ENCODE assay signal across 19 mouse cellular contexts in the genomic region with DNA sequence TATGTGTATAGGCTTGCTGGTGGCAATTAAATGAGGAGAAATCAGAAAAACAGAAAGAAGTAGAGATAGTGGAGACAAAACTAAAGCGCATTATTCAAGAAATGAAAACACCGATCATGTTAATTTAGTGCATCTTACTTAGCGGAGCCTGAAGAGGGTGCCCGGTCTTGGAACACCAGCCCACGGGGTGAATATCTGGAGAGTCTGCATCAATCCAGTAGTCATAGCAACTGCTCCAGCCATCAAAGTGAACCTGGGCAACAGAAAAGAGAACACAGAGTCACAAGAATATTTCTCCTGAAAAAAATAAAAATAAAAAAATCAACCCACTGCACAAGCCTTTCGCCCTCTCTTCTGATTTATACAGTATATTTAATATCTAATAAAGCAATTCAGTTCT.
DNase-seq lines count a peak whose midpoint lies in the region; ATAC-seq and TF ChIP-seq lines count a peak whose summit lies in the region.
"Had no signal": no experiment of that assay in that cellular context is flagged by ENCODE, and none has a peak within 500 bp of the region (broad histone marks: within the 10 kb centered on the region; RNA-seq: fewer than 3 reads in every experiment).

No protein-coding gene starts in this region.

- no peaks in the 10 kb centered on the region for H3K4me1 ChIP-seq in midbrain, embryonic 14.5 days (ENCODE audit: control insufficient read depth, insufficient read depth, low read length)
- H3K4me1 ChIP-seq in midbrain, embryonic 10.5 days: no peaks in the 10 kb centered on the region
- H3K4me1 ChIP-seq in midbrain, embryonic 16.5 days (ENCODE audit: control insufficient read depth, insufficient read depth, low read length): no peaks in the 10 kb centered on the region
- H3K4me1 ChIP-seq in midbrain, embryonic 11.5 days (ENCODE audit: control insufficient read depth, insufficient read depth, low read length): no peaks in the 10 kb centered on the region
- H3K4me1 ChIP-seq in midbrain, postnatal 0 days (ENCODE audit: insufficient read depth, low read length): no peaks in the 10 kb centered on the region
- H3K4me1 ChIP-seq: embryonic facial prominence, embryonic 10.5 days; embryonic facial prominence, embryonic 12.5 days; forebrain, embryonic 12.5 days; forebrain, embryonic 15.5 days had no signal

- H3K9ac ChIP-seq in midbrain, embryonic 14.5 days (replicated peaks; ENCODE audit: low read length): no peak overlapping the region
- H3K9ac ChIP-seq in midbrain, embryonic 16.5 days (ENCODE audit: low read depth, low read length): no peak overlapping the region
- H3K9ac ChIP-seq in midbrain, embryonic 11.5 days (ENCODE audit: low read length): no peak overlapping the region
- H3K9ac ChIP-seq in midbrain, postnatal 0 days (replicated peaks; ENCODE audit: low read length, poor library complexity, severe bottlenecking): no peak overlapping the region
- H3K9ac ChIP-seq: embryonic facial prominence, embryonic 12.5 days; forebrain, embryonic 12.5 days; forebrain, embryonic 15.5 days; forebrain, postnatal 0 days had no signal

- peaks cover 35% of the 10 kb centered on the region for H3K36me3 ChIP-seq in midbrain, embryonic 14.5 days (ENCODE audit: control insufficient read depth, insufficient read depth, low read length)
- H3K36me3 ChIP-seq in midbrain, embryonic 10.5 days: peaks cover 82% of the 10 kb centered on the region
- peaks cover 11% of the 10 kb centered on the region for H3K36me3 ChIP-seq in midbrain, embryonic 16.5 days (ENCODE audit: control insufficient read depth, insufficient read depth, low read length)
- peaks cover 5% of the 10 kb centered on the region; the same call in 1 of the 2 replicates for H3K36me3 ChIP-seq in midbrain, embryonic 11.5 days (ENCODE audit: control insufficient read depth, insufficient read depth, low read length)
- peaks cover 6% of the 10 kb centered on the region for H3K36me3 ChIP-seq in midbrain, postnatal 0 days (ENCODE audit: insufficient read depth, low read length)

- no peaks in the 10 kb centered on the region for H3K9me3 ChIP-seq in midbrain, embryonic 14.5 days (ENCODE audit: control insufficient read depth, low read length)
- no peaks in the 10 kb centered on the region for H3K9me3 ChIP-seq in midbrain, embryonic 10.5 days (replicated peaks)
- H3K9me3 ChIP-seq in midbrain, embryonic 16.5 days (replicated peaks; ENCODE audit: control insufficient read depth, low read length, poor library complexity, severe bottlenecking): no peaks in the 10 kb centered on the region
- no peaks in the 10 kb centered on the region for H3K9me3 ChIP-seq in midbrain, embryonic 11.5 days (ENCODE audit: control insufficient read depth, low read length)
- H3K9me3 ChIP-seq in midbrain, postnatal 0 days (ENCODE audit: low read length): no peaks in the 10 kb centered on the region
- H3K9me3 ChIP-seq: embryonic facial prominence, embryonic 10.5 days; embryonic facial prominence, embryonic 12.5 days; forebrain, embryonic 12.5 days; forebrain, embryonic 15.5 days had no signal

- H3K27me3 ChIP-seq in midbrain, embryonic 14.5 days (ENCODE audit: control insufficient read depth, insufficient read depth, low read length): no peaks in the 10 kb centered on the region
- H3K27me3 ChIP-seq in midbrain, embryonic 10.5 days (ENCODE audit: low read depth, poor library complexity, severe bottlenecking): no peaks in the 10 kb centered on the region
- H3K27me3 ChIP-seq in midbrain, embryonic 16.5 days (ENCODE audit: control insufficient read depth, insufficient read depth, low read depth, low read length): no peaks in the 10 kb centered on the region
- H3K27me3 ChIP-seq in midbrain, embryonic 11.5 days (ENCODE audit: control insufficient read depth, insufficient read depth, low read length): no peaks in the 10 kb centered on the region
- H3K27me3 ChIP-seq in midbrain, postnatal 0 days (ENCODE audit: insufficient read depth, low read length): no peaks in the 10 kb centered on the region
- H3K27me3 ChIP-seq: embryonic facial prominence, embryonic 12.5 days; forebrain, embryonic 12.5 days; forebrain, embryonic 15.5 days had no signal

- WGBS in midbrain, embryonic 14.5 days: 84% methylated on average over 6 of the region's 6 CpGs
- 95% methylated on average over 6 of the region's 6 CpGs for WGBS in midbrain, embryonic 10.5 days
- 85% methylated on average over 6 of the region's 6 CpGs for WGBS in midbrain, embryonic 16.5 days
- 88% methylated on average over 6 of the region's 6 CpGs for WGBS in midbrain, embryonic 11.5 days
- WGBS in midbrain, postnatal 0 days: 75% methylated on average over 6 of the region's 6 CpGs

- ATAC-seq in midbrain, embryonic 14.5 days (ENCODE audit: low FRiP score, low TSS enrichment): no peak
- peak; percentile 71; the same call in 1 of the 2 replicates for ATAC-seq in midbrain, embryonic 16.5 days
- no peak for ATAC-seq in midbrain, embryonic 11.5 days (ENCODE audit: low FRiP score)
- peak; percentile 62; the same call in 1 of the 2 replicates for ATAC-seq in midbrain, postnatal 0 days (ENCODE audit: low FRiP score)
- ATAC-seq: forebrain, embryonic 15.5 days; forebrain, postnatal 0 days had no signal

- DNase-seq in midbrain, embryonic 14.5 days: peak; percentile 27
- DNase-seq in midbrain, embryonic 10.5 days (ENCODE audit: low spot score): no peak
- no peak for DNase-seq in midbrain, embryonic 11.5 days (ENCODE audit: low spot score, missing footprints)
- no peak for DNase-seq in midbrain, postnatal 0 days (ENCODE audit: low spot score)
- DNase-seq in thymus, postnatal 14 days: no peak
- DNase-seq: adrenal gland, adult 2 months; adrenal gland, postnatal 10 days; adrenal gland, postnatal 25 days; cerebellum, adult 11-12 months; cerebellum, adult 2 months; cerebellum, adult 9-10 months; cerebellum, postnatal 10 days; cerebellum, postnatal 25 days; forebrain, postnatal 0 days had no signal

- no peak for TF ChIP-seq CTCF in midbrain, postnatal 0 days (IDR thresholded peaks at IDR 0.05)

- H3K4me2 ChIP-seq in midbrain, embryonic 14.5 days (ENCODE audit: low read length): no peak overlapping the region
- H3K4me2 ChIP-seq in midbrain, embryonic 16.5 days (ENCODE audit: low read length): no peak overlapping the region
- no peak overlapping the region for H3K4me2 ChIP-seq in midbrain, embryonic 11.5 days
- H3K4me2 ChIP-seq in midbrain, postnatal 0 days (ENCODE audit: low read depth, low read length, poor library complexity, severe bottlenecking): no peak overlapping the region
- H3K4me2 ChIP-seq: embryonic facial prominence, embryonic 12.5 days; forebrain, embryonic 12.5 days; forebrain, embryonic 15.5 days had no signal

- no peak overlapping the region for H3K27ac ChIP-seq in midbrain, embryonic 14.5 days (replicated peaks; ENCODE audit: low read depth, low read length)
- no peak overlapping the region for H3K27ac ChIP-seq in midbrain, embryonic 10.5 days (replicated peaks)
- H3K27ac ChIP-seq in midbrain, embryonic 16.5 days (ENCODE audit: low read length): no peak overlapping the region
- H3K27ac ChIP-seq in midbrain, embryonic 11.5 days (ENCODE audit: low read depth, low read length): no peak overlapping the region
- no peak overlapping the region for H3K27ac ChIP-seq in midbrain, postnatal 0 days (ENCODE audit: low read depth, low read length)
- H3K27ac ChIP-seq: embryonic facial prominence, embryonic 10.5 days; embryonic facial prominence, embryonic 12.5 days; forebrain, embryonic 12.5 days; forebrain, embryonic 15.5 days had no signal

- no peak overlapping the region for H3K4me3 ChIP-seq in midbrain, embryonic 14.5 days (replicated peaks; ENCODE audit: low read depth, low read length)
- H3K4me3 ChIP-seq in midbrain, embryonic 10.5 days: no peak overlapping the region
- no peak overlapping the region for H3K4me3 ChIP-seq in midbrain, embryonic 16.5 days (ENCODE audit: low read depth, low read length)
- no peak overlapping the region for H3K4me3 ChIP-seq in midbrain, embryonic 11.5 days (ENCODE audit: low read depth, low read length)
- H3K4me3 ChIP-seq in midbrain, postnatal 0 days (ENCODE audit: low read depth, low read length): no peak overlapping the region
- H3K4me3 ChIP-seq: embryonic facial prominence, embryonic 10.5 days; embryonic facial prominence, embryonic 12.5 days; forebrain, embryonic 12.5 days; forebrain, embryonic 15.5 days had no signal

Comparison
In these comparisons a context has a peak if more than half of its experiments do, and no peak if none do; other contexts are left out.
1. ATAC-seq: peak in midbrain, embryonic 16.5 days (single experiment) and midbrain, postnatal 0 days (single experiment); none in midbrain, embryonic 14.5 days (single experiment) and midbrain, embryonic 11.5 days (single experiment).